Mouse (Mus musculus) liver, adult 2 months (tissue): ENCODE data around the gene Igfbp5.
A peak's percentile ranks its signal among the peaks of the same experiment; 100 is the strongest.

Source experiments
- CTCF ChIP-seq: fragments of 200-500 bp; IDR thresholded peaks from 2 replicates; pipeline ENCODE4 v1.5.1; 2011; ENCODE audit warnings: low read depth, low read length, control low read depth
- POLR2A ChIP-seq: fragments of 200-500 bp; IDR thresholded peaks from 2 replicates; pipeline ENCODE4 v1.6.1; 2011; ENCODE audit warnings: low read length, control low read depth; ENCODE audit not compliant: insufficient read depth; ENCODE audit errors: extremely low read depth

DNA sequence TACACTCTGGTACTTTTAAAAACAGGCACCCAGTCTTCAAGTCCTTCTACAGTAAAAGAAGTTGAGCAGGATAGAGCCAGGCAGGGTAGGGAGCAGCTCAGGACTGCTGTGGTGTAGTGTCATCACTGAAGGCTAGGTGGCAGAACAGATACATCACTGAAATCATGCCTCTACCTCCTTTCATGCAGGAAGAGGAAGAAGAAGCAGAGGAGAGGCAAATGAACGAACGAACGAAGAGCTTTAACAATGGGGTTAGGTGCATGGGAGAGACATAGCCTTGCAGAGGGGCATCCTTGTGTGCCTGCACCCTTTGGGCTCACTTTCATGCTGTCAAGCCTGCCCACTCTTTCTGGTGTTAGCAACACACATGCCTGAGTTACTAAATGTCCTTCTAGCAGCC lies 3.2 kb upstream of the Igfbp5 start:
- TF ChIP-seq POLR2A: no peak
- peak; percentile 67; the same call in 1 of the 2 replicates for TF ChIP-seq CTCF
